Mouse (Mus musculus) gastrocnemius, adult 8-10 months (tissue): ENCODE measurements around the gene Acadl. TPM values are rescaled to one million over a fixed set of nuclear protein-coding genes. Genes with fewer than 3 reads are reported as not detected.

ENCODE experiments used
- DNase-seq, 2 experiments: peaks; one replicate each; pipeline ENCODE4 v3.0.0; 2022; ENCODE audit warnings: low spot score in 2 of 2
- total RNA-seq, 4 experiments: library from RNA; stranded (reverse); gene quantifications; 2 replicates each; pipeline ENCODE4 v1.2.4; 2022

Acadl gene
- total RNA-seq, 4 experiments from 2014 or later: 221 to 291 (median 229) TPM

DNA sequence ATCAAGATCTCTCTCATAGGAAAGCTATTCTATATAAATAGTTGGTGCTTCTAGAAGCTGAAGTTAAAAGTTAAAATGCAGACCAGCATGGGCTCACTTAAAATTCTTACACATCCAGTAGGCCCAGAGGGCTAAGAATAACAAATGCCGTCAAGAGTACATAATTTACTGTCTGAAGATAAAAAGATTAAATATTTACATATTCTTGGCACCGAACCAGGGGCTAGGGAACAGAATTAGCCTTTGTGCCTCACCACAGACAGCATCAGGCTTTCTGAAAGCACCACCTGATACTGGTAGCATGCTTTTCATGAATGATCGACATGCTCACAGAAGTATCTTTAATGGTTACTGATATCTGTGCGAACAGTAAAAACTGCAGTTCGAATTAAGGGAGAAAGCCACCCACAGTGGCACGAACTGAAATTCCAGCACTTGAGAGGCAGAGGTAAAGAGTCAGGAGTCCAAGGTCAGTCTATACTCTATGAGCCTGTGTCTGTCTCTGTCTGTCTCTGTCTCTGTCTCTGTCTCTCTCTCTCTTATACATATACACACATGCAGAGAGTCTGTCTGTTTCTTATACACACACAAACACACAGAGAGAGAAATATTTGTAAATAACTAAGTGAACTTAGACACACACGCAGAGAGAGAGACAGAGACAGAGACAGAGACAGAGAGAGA is 23.2 kb downstream of the Acadl start:
- no peak for DNase-seq

DNA sequence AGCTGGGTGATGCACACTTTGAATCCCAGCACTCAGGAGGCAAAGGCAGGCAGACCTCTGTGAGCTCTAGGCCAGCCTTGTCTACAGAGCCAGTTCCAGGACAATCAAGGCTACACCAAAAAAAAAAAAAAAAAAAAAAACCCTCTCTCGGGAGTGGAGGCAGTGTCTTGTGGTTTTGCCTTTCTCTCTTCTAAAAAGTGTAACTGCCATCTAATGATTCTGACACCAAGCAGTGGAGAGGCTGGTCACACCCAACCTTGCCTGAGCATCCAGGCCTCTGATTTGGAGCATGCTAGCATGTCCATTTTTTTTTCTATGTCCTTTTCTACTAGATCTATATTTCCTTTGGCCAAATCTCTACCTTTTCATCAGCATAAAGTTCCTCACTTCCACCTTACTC is 23.9 kb downstream of the Acadl start:
- no peak for DNase-seq

DNA sequence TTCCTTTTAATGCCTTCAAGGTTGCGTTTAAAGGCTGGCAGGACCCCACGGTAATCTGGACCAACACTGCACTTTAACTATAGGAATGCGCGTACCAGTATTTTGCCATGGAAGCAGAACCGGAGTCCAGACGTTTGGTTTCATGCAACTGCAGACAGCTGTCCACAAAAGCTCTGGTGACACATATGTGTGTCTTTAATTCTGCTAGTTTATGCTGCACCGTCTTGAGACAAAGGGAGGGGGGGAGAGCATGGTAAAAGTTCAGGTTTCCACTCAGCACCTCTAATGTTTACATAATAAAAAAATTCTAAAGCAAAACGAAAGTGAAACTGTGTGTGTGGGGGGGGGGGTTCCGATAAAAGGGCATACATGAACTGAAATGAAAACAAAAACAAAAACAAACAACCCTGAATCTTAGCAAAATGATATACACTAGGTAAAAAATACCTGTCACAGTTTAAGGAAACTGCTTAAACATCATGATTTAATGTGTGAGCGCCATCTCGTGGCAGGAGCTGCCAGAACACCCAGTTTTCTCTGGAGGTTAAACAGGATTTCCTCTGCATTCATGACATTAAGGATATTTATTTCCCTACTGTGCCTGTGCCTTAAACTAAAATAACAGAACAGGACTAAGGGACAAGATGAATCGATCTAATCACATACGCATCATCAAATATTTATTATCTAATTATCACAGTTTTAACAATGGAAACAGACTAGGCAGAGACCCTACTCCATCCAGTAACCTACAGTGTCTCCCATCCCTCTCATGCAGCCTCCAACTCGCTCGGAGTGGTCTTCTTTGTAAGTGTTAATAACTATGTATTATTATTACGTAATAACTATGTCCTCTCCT is 24.7 kb downstream of the Acadl start:
- DNase-seq: peak; percentile 23 to 34

DNA sequence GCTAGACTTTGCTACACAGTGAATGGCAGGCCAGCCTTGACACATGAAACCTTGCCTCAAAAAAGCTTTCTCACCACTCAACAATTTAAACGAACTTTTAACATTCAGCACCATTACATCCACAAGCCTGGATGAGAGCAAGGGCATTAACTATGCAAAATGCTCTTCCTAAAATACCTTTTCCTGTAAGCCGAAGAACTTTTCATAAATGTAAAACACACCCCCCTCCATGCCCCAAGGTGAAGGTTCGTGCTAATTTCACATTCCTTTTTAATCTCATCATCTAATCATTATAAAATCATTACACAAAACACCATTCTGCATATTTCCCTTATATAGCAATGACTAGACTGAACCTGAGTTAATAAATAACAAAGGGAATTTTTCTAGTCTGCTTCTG is 25.9 kb downstream of the Acadl start:
- DNase-seq: no peak

DNA sequence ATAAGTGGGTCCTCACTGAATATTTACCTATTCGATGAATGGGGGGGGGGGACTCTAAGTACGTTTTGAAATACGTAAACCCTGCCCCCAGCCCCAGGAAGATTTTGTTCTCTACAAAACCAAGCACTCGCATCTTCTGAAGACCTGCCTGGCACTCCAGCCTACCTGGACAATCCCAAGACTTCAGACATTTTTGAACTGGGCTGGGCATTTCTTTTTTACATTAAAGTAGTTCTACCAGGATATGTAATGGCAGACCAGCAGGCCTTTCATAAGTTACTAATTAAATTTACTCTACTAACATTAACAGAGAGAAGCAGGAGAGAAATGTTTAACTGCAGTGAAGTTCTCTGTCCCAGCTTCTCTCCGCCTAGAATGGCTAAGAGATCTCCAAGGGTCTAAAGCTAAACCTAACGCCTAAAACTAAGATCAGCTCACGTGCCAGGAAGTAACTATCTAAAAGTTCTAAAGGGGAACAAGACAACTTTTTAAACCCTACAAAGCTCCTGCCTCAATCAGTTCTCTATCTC is 30.4 kb downstream of the Acadl start:
- no peak for DNase-seq

DNA sequence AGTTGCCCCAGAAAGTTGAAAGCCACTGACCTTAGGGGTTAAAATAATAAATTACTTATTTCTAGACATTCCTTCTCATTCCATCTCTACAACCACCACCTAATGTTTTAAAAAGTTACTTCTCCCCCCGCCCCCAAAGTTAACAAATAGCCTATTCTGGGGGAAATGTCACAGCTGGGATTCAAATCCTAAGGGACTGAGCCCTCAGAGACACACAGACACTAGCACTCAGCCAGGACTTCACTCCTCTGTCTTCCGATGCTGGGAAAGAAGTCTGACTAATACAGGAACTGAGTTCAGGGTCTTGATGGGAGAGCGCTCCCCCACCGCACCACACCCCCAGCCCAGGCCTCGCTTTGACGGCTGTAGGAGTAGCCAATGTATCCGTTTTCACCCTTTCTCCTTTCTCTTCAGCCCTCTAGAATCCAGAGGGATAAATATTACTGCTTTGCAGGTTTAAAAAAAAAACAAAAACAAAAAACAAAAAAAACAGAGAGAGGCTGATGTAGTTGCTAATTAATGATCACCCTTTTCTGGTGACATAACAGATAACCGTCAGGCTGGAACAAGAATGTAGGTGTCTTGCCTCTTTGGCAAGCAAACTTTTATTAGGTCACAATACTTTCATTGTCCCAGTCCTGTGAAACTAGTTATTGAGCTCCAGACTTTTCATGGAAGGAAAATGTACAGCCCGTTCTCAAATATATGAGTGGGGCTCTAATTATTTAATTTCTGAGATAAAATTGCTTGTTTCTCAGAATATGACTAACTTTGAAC is 31.1 kb downstream of the Acadl start:
- no peak for DNase-seq

DNA sequence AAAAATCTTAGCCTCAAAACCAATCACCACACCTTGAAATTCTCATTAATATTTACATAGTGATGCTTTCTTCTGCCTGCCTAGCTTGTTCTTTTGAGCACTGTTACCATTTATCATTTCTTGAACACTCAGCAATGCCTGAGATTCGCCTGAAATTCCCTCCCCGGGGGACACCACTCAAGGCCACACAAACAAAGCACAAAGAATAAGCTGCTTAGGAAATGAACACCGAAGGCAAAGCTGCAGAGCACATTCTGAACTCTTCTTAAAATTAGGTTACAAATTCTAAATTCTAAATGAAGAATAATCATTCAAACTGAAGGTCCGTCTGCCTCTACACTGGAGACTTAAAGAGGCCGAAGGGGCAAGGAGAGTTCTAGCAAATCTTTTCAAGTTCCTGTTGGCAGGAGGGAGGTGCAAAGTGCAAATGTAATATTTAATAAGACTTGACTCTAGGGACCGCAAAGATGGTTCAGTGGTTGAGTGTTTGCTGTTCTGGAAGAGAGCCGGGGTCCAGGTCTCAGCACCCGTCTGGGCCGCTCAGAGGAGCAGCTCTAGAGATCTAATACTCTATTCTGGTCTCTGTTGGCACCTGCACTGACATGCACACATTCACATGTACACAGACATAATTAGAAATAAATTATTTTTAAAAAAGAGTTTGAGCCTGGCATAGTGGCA is 33.5 kb downstream of the Acadl start:
- no peak for DNase-seq

DNA sequence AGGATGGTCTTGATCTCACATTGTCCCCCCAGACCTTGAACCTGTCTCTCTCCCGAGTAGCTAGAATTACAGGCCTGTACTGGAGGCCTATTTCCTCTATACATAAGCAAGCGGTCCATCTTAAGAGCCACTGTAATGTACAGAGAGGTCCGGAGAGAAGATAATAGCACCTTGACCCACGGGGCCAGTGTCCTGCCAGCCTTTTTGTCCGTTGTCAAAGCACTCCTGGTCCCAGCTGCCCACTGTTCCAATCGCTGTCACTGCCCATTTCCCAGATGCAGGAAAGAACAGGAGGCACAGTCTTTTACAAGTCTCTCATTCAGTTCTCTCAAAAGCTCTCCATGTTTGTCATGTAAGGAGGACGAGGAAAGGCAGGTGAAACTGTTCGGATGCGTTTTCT is 41.1 kb downstream of the Acadl start:
- DNase-seq: no peak

DNA sequence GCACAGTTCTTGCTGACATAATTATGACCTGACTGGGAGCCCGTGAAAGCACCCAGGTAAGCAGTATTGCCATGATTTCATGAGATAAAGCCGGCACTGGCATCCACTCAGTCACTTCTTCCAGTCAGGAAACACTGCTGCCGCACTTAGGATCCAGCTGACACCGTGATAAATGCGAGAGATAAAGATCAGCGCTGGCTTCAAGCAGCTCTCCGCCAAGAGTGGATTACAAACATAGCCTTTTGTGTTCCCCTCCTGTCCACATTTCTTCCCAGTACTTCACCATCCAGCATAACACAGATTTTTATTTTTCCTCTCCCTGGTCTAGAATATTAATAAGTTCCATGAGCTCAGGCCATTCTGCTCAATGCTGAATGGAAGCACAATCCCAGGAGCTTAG is 42.8 kb downstream of the Acadl start:
- no peak for DNase-seq

DNA sequence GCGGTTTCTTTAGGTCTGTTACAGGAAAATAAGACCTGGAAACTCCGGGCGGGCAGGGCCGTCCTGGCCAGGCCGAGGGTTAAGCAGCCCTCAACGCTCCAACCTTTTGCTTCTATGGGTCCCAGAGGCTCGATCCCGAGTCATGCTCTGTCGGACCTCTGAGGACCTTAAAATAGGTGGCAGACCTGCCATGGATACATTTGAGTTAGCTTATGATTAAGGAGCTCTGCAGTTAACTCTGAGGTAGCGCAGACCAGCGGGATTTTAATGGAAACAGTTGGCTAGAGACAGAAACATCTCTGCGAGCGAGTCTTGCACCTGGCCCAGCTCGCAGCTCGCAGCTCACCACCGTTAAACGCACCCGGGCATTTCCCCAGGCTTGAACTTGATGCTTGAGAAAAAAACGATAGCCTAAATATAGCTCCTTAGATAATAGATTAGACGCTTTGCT is 45.2 kb downstream of the Acadl start:
- DNase-seq: peak in 1 of 2 experiments; percentile 39

DNA sequence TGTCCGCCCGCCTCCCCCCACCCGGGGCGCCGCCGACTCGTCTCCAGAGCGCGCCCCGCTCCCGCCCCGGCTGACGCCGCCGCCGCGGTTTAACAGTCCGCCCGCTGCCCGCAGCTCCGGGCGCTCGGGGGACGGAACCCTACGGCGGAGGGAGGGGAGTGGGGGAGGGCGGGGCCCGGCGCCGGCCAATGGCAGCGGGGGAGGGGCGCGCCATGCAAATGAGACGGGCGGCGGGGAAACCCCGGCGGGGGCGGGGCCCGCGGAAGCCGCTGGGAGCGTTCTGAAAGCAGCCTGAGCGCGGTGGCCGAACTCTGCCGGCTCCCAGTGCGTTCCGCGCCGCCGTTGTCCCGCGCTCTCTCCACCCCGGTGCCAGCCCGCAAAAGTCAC is 45.6 kb downstream of the Acadl start, which contains the start of gene Kansl1l:
Gene Kansl1l (minus strand): TSS at position 110 of the 387 bp plus-strand sequence.
- DNase-seq: peak; percentile 91 to 93

DNA sequence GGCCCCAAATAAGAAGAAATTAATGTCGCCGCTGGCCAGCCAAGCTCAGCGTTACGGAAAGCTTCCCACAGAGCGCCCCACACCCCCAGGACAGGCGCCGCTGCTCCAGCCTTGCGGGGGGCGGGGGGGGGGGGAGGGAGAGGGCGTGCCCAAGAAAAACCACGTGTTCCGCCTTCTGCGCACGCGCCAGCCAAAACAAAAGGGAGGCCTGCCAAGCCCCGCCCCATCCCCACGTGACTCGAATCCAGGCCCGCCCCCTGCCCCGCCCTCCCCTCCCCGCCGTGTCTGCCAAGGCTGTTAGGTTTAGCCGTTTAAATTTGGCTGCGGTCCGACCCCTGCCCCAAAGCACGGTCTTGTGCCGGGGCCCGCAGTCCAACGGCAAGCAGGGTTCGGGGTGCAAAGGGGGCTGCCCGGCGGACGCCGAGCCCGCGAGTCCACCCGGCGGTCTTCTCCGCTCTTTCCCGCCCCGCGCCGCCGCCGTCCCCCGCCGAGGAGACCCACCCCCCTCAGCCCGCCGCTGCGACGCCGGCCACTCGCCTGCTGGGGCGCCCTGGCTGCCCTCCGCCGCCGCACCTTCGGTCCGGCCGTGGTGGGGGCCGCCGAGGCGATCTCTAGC is 46.1 kb downstream of the Acadl start:
- DNase-seq: peak; percentile 84

DNA sequence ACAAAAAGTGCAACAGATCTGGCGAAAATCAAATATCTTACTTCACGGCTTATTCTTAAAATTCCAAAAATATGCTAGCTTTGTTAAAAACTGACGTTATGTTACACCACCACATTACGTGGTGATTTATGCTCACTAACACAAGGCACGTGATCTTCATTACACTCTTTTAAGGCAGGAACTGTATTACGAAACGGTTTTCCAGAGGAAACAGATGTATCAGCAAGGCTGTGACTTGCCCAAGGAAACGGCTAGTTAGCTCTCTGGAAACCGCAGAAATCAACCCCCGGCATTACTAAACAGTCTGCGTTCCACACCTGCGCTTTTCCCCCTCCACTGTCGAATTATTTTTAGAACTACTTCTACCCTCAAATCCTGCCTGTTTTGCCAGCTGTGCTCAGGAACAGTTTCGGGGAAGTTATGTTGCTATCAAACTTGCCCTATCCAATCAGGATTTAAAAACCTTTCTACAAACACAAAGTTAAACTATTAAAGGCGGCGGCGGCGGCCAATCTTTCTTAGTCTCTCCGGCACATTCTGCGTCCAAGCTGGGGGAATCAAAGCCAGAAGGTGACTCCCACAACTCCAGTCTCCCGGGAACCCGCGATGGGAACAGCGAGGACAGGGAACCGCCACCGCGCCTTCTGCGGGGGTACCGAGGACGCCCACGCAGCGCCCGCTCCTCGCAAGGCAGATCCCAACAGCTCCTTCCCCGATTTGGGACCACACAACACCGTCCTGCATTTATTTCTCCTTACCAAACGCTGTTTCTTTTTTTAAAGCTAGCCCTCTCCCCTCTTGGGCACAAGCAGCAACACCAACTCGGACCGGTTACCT is 46.9 kb downstream of the Acadl start:
- DNase-seq: peak; percentile 40 to 51

DNA sequence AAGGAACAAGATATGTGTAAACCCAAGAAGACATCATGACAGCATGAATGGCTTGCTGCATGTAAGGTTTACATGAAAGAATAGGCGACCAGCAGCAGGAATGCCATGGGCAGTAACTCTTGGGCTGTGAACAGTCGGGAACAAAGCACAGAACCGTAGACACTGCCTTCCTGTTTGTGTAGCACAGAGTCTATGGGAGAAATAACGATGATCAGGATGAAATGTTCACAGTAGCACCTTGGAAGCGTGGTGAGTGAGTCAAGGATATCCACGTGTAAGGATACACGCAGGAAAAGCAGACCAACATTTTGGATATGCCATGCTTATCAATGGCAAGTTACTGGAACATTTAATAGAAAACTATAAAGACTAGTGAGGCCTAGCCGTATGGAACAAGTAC is 48.3 kb downstream of the Acadl start:
- DNase-seq: no peak

DNA sequence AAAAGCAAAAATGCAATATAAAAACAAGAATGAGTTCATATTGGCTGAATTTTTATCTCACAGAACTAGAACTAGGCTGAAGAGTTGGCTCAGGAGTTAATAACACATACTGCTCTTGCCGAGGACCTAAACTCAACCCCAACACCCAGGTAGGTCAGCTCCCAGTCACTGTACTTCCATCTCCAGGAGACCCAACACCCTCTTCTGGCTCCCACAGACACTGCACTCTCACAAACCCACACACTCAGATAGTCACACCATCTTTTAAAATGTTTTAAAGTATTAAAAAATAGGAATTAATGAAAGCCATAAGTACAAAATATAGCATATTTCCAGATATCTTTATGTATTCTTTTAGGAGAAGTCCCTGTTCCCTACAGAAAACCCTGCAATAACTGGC is 49.9 kb downstream of the Acadl start:
- no peak for DNase-seq

DNA sequence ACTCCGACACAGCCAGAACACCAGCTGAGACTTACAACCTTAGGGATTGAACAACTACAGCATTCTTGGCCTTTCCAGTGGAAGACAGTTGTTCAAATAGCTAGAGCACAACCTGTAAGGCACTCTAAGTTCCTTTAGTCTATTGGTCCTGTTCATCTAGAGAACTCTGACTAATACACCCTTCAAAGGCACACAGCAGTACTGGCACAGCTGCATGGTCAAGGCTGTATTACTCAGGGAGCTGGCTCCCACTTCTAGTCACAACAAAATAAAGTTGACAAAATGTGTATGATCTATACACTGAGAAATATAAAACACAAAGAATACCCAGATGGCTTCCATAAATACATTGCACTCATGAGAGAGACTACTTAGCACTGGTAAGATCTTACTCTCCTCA is 56.3 kb downstream of the Acadl start:
- no peak for DNase-seq

DNA sequence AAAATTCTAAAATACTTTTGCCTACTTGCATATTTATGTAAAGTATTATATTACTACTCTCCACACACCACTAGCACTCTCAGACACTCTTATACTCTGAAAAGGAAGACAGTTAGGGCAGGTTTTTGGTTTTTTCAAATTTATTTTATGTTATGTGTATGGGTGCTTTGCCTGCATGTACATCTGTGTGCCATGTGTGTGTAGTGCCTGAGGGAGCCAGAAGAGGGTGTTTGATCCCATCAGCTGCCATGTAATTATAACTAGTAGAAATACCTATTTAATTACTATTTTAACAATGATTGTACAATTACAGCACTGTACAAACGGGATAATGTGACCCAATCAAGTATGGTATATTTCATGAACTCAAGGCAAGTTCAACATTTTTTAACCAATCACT is 57.7 kb downstream of the Acadl start:
- no peak for DNase-seq

DNA sequence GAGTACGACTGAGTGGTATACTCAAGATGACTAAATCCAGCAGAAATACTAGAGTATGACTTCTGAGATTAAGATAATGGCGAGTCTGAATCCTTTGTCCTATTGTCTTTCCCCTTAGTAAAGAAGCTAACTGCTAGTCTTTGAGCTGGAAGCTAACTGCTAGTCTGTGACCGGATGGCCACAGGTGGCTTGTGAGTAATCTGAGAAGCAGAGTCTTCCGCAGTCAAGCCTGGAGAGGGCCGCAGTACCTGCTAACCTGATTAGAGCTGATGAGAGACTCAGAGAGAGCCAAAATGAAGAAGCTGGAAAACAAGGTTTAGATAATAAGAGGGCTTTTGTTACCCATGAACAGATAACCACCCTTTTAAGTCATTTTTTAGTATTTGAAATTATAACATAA is 58.4 kb downstream of the Acadl start:
- no peak for DNase-seq

DNA sequence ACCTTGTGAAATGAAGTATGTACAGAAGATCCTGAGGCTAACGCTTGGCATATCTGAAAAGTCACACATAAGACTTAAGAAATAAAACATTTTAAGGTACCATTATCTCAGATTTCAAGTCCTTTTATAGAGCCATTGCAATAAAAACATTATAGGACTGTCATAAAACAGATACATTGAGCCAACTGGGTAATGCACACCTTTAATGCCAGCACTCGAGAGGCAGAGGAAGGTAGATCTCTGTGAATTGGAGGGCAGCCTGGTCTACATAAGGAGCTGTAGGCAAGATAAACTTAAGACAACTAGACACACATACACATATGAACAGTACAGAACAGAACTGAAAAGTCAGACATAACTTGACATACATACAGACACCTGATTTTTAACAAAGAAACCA is 65.1 kb downstream of the Acadl start:
- no peak for DNase-seq
